Mouse (Mus musculus): Measurements from ENCODE around the gene Josd1. TPM values are rescaled to one million over a fixed set of nuclear protein-coding genes. Genes with fewer than 3 reads are reported as not detected.

Josd1 gene
- total and polyA plus RNA-seq, 3 experiments: 30.1 to 48.3 (median 34.9) TPM

GRCm38 (mm10) chr15:79689662-79690425 is 2.1 kb upstream of the Josd1 start (continued):
- TF ChIP-seq JUND (conservative IDR thresholded peaks at IDR 0.05; ENCODE audit: low read depth, low read length) (no peak), NELFE (IDR thresholded peaks at IDR 0.05; ENCODE audit: low read depth, low read length) (no peak), ETS1 (conservative IDR thresholded peaks at IDR 0.05; ENCODE audit: low read depth, low read length) (peak; percentile 75), HCFC1 (IDR thresholded peaks at IDR 0.05; ENCODE audit: low read depth, low read length) (no peak)

- H3K4me2 ChIP-seq (ENCODE audit: insufficient read depth, low read depth, poor library complexity, severe bottlenecking): peak overlapping the region; percentile 86
- DNase-seq (ENCODE audit: extremely low read depth): no peak
- H3K9ac ChIP-seq (ENCODE audit: insufficient read depth, low read depth): peak overlapping the region; percentile 37; the same call in 1 of the 2 replicates
- peaks cover 55% of the 10 kb centered on the region for H3K79me2 ChIP-seq (replicated peaks; ENCODE audit: control insufficient read depth, extremely low read depth, insufficient read depth, poor library complexity, severe bottlenecking)
- H3K27me3 ChIP-seq (replicated peaks): peaks cover 15% of the 10 kb centered on the region
- H3K9me3 ChIP-seq (replicated peaks; ENCODE audit: low read length): no peaks in the 10 kb centered on the region
- peaks cover 0 to 5% of the 10 kb centered on the region in 2 experiments for H3K36me3 ChIP-seq (replicated peaks in 1 of 2; ENCODE audit: control insufficient read depth in 1 of 2, insufficient read depth in 1 of 2, low read length in 1 of 2)
- dilution Hi-C loops (cut with MboI; ENCODE audit: extremely low pct_ligation_motif_present, extremely low pct_unique_long_range_greater_than_20kb, low sequenced_read_pairs) (no loop called here), in situ Hi-C loops (cut with MboI; ENCODE audit: low pct_ligation_motif_present, low pct_unique_long_range_greater_than_20kb, low sequenced_read_pairs) (no loop called here)
- H3K4me1 ChIP-seq (ENCODE audit: control insufficient read depth in 1 of 2, insufficient read depth in 2 of 2): peaks cover 4 to 66% of the 10 kb centered on the region in 2 experiments; a peak in 3 of 4 replicates
- H3K27ac ChIP-seq (ENCODE audit: insufficient read depth, low read depth): peak overlapping the region; percentile 85; the same call in 1 of the 2 replicates
- H3K4me3 ChIP-seq (replicated peaks in 1 of 3; ENCODE audit: low read depth in 2 of 3, low read length in 2 of 3, poor library complexity in 1 of 3): peak overlapping the region; percentile 90 to 94 (median 91)
- 0 out of 2 replicates have a peak, but pooled peaks have one; percentile 4 for TF ChIP-seq IRF4 (IDR thresholded peaks at IDR 0.05; ENCODE audit: low read depth, low read length)
- TF ChIP-seq CTCF (conservative IDR thresholded peaks at IDR 0.05 in 1 of 2, IDR thresholded peaks at IDR 0.05 in 1 of 2; ENCODE audit: low read depth in 2 of 2, low read length in 2 of 2): no peak
- TF ChIP-seq SIN3A (IDR thresholded peaks at IDR 0.05; ENCODE audit: low read length): peak; percentile 68; the same call in 1 of the 2 replicates
- TF ChIP-seq ZNF384 (IDR thresholded peaks at IDR 0.05; ENCODE audit: low read depth, low read length): no peak
- no peak for TF ChIP-seq ELF1 (IDR thresholded peaks at IDR 0.05; ENCODE audit: low read depth, low read length)
Measured at GRCm38 (mm10) chr15:79688268-79688956, 693 bp upstream of the Josd1 start.

GRCm38 (mm10) chr15:79687175-79687574 is 544 bp downstream of the Josd1 start:
- TF ChIP-seq TCF12 (IDR thresholded peaks at IDR 0.05; ENCODE audit: low read depth, low read length) (no peak), KAT2A (IDR thresholded peaks at IDR 0.05; ENCODE audit: insufficient replicate concordance, low read length) (0 out of 2 replicates have a peak, but pooled peaks have one; percentile 29), SIN3A (IDR thresholded peaks at IDR 0.05; ENCODE audit: low read length) (peak; percentile 34), HCFC1 (IDR thresholded peaks at IDR 0.05; ENCODE audit: low read depth, low read length) (no peak), MAZ (IDR thresholded peaks at IDR 0.05; ENCODE audit: low read depth, low read length) (0 out of 2 replicates have a peak, but pooled peaks have one; percentile 43), MXI1 (IDR thresholded peaks at IDR 0.05; ENCODE audit: low read depth, low read length) (peak; percentile 60), CHD1 (IDR thresholded peaks at IDR 0.05; ENCODE audit: low read depth, low read length) (no peak; the same call in 1 of the 2 replicates), MYC (IDR thresholded peaks at IDR 0.05; ENCODE audit: low read depth, low read length) (0 out of 2 replicates have a peak, but pooled peaks have one; percentile 30)
- H3K27me3 ChIP-seq (replicated peaks): peaks cover 15% of the 10 kb centered on the region
- peak overlapping the region; percentile 62 for H3K27ac ChIP-seq (ENCODE audit: insufficient read depth, low read depth)
- H3K9me3 ChIP-seq (replicated peaks; ENCODE audit: low read length): no peaks in the 10 kb centered on the region
- H3K36me3 ChIP-seq (replicated peaks in 1 of 2; ENCODE audit: control insufficient read depth in 1 of 2, insufficient read depth in 1 of 2, low read length in 1 of 2): peaks cover 0 to 9% of the 10 kb centered on the region in 2 experiments
- H3K4me1 ChIP-seq (ENCODE audit: control insufficient read depth in 1 of 2, insufficient read depth in 2 of 2): peaks cover 8 to 66% of the 10 kb centered on the region in 2 experiments
- peak overlapping the region; percentile 70; the same call in 1 of the 2 replicates for H3K4me2 ChIP-seq (ENCODE audit: insufficient read depth, low read depth, poor library complexity, severe bottlenecking)
- peak overlapping the region; percentile 93 for H3K9ac ChIP-seq (ENCODE audit: insufficient read depth, low read depth)
- dilution Hi-C loops (cut with MboI; ENCODE audit: extremely low pct_ligation_motif_present, extremely low pct_unique_long_range_greater_than_20kb, low sequenced_read_pairs): no loop called here
- H3K4me3 ChIP-seq (replicated peaks in 1 of 3; ENCODE audit: low read depth in 2 of 3, low read length in 2 of 3, poor library complexity in 1 of 3): peak overlapping the region; percentile 90 to 94 (median 91)
- peaks cover 61% of the 10 kb centered on the region for H3K79me2 ChIP-seq (replicated peaks; ENCODE audit: control insufficient read depth, extremely low read depth, insufficient read depth, poor library complexity, severe bottlenecking)
- in situ Hi-C loops (cut with MboI; ENCODE audit: low pct_ligation_motif_present, low pct_unique_long_range_greater_than_20kb, low sequenced_read_pairs): no loop called here
- no peak for DNase-seq (ENCODE audit: extremely low read depth)

Data from CH12.LX (cell line).